Mouse (Mus musculus): Measurements from ENCODE around the gene Dmac2. TPM values are rescaled to one million over a fixed set of nuclear protein-coding genes. Genes with fewer than 3 reads are reported as not detected.

Dmac2 gene
- polyA plus RNA-seq, 1 experiment from 2014 or later = 48.7 TPM

- no peaks in the 10 kb centered on the region for H3K27me3 ChIP-seq (ENCODE audit: control insufficient read depth, insufficient read depth, low read length)
- no peak overlapping the region for H3K27ac ChIP-seq (ENCODE audit: low read depth, low read length)
- no peak for ATAC-seq (ENCODE audit: low read depth)
- H3K4me1 ChIP-seq (ENCODE audit: control insufficient read depth, insufficient read depth, low read length) = no peaks in the 10 kb centered on the region
- no peaks in the 10 kb centered on the region for H3K36me3 ChIP-seq (ENCODE audit: control insufficient read depth, insufficient read depth, low read length)
- no peak overlapping the region for H3K4me3 ChIP-seq (ENCODE audit: low read depth, low read length)
- no peak overlapping the region for H3K9ac ChIP-seq (replicated peaks; ENCODE audit: low read depth, low read length)
- H3K9me3 ChIP-seq (ENCODE audit: control insufficient read depth, low read length) = no peaks in the 10 kb centered on the region
- WGBS = 50% methylated on average over 7 of the region's 7 CpGs
- no peak overlapping the region for H3K4me2 ChIP-seq (ENCODE audit: low read depth, low read length)
Observed at GRCm38 (mm10) chr7:25611501-25611900, 7.7 kb upstream of the Dmac2 start.

GRCm38 (mm10) chr7:25614086-25614485 lies 5.1 kb upstream of the Dmac2 start:
- no peaks in the 10 kb centered on the region for H3K36me3 ChIP-seq (ENCODE audit: control insufficient read depth, insufficient read depth, low read length)
- H3K9me3 ChIP-seq (ENCODE audit: control insufficient read depth, low read length) = no peaks in the 10 kb centered on the region
- no peaks in the 10 kb centered on the region for H3K4me1 ChIP-seq (ENCODE audit: control insufficient read depth, insufficient read depth, low read length)
- no peak overlapping the region for H3K9ac ChIP-seq (replicated peaks; ENCODE audit: low read depth, low read length)
- no peak overlapping the region for H3K4me2 ChIP-seq (ENCODE audit: low read depth, low read length)
- no peak for ATAC-seq (ENCODE audit: low read depth)
- 90% methylated on average over 5 of the region's 5 CpGs for WGBS
- H3K27me3 ChIP-seq (ENCODE audit: control insufficient read depth, insufficient read depth, low read length) = no peaks in the 10 kb centered on the region
- H3K4me3 ChIP-seq (ENCODE audit: low read depth, low read length) = no peak overlapping the region
- H3K27ac ChIP-seq (ENCODE audit: low read depth, low read length) = no peak overlapping the region

- no peak overlapping the region for H3K9ac ChIP-seq (replicated peaks; ENCODE audit: low read depth, low read length)
- H3K27ac ChIP-seq (ENCODE audit: low read depth, low read length) = no peak overlapping the region
- H3K36me3 ChIP-seq (ENCODE audit: control insufficient read depth, insufficient read depth, low read length) = no peaks in the 10 kb centered on the region
- H3K9me3 ChIP-seq (ENCODE audit: control insufficient read depth, low read length) = no peaks in the 10 kb centered on the region
- 77% methylated on average over 21 of the region's 21 CpGs for WGBS
- no peak overlapping the region for H3K4me2 ChIP-seq (ENCODE audit: low read depth, low read length)
- H3K4me1 ChIP-seq (ENCODE audit: control insufficient read depth, insufficient read depth, low read length) = no peaks in the 10 kb centered on the region
- H3K27me3 ChIP-seq (ENCODE audit: control insufficient read depth, insufficient read depth, low read length) = no peaks in the 10 kb centered on the region
- H3K4me3 ChIP-seq (ENCODE audit: low read depth, low read length) = no peak overlapping the region
- ATAC-seq (ENCODE audit: low read depth) = no peak
Observed at GRCm38 (mm10) chr7:25614831-25615705, 4.1 kb upstream of the Dmac2 start.

GRCm38 (mm10) chr7:25615706-25616011 lies 3.6 kb upstream of the Dmac2 start, which contains the start of gene Erich4:
Gene Erich4, minus strand, starts transcription at chr7:25615892.
- no peak for ATAC-seq (ENCODE audit: low read depth)
- Histone ChIP-seq H3K4me2 (ENCODE audit: low read depth, low read length) (no peak within 1 kb of the TSS), H3K27ac (ENCODE audit: low read depth, low read length) (no peak within 1 kb of the TSS), H3K36me3 (ENCODE audit: control insufficient read depth, insufficient read depth, low read length) (no peaks in the 10 kb centered on the region), H3K9ac (replicated peaks; ENCODE audit: low read depth, low read length) (no peak within 1 kb of the TSS), H3K4me1 (ENCODE audit: control insufficient read depth, insufficient read depth, low read length) (no peaks in the 10 kb centered on the region), H3K9me3 (ENCODE audit: control insufficient read depth, low read length) (no peaks in the 10 kb centered on the region), H3K27me3 (ENCODE audit: control insufficient read depth, insufficient read depth, low read length) (no peaks in the 10 kb centered on the region), H3K4me3 (ENCODE audit: low read depth, low read length) (no peak within 1 kb of the TSS)
- 83% methylated on average over 5 of the region's 5 CpGs for WGBS

GRCm38 (mm10) chr7:25617376-25618160 lies 1.6 kb upstream of the Dmac2 start:
- Histone ChIP-seq H3K9me3 (ENCODE audit: control insufficient read depth, low read length) (no peaks in the 10 kb centered on the region), H3K4me1 (ENCODE audit: control insufficient read depth, insufficient read depth, low read length) (no peaks in the 10 kb centered on the region), H3K4me3 (ENCODE audit: low read depth, low read length) (no peak overlapping the region), H3K27ac (ENCODE audit: low read depth, low read length) (no peak overlapping the region), H3K9ac (replicated peaks; ENCODE audit: low read depth, low read length) (no peak overlapping the region), H3K4me2 (ENCODE audit: low read depth, low read length) (no peak overlapping the region), H3K36me3 (ENCODE audit: control insufficient read depth, insufficient read depth, low read length) (no peaks in the 10 kb centered on the region), H3K27me3 (ENCODE audit: control insufficient read depth, insufficient read depth, low read length) (no peaks in the 10 kb centered on the region)
- ATAC-seq (ENCODE audit: low read depth) = no peak
- WGBS = 84% methylated on average over 10 of the region's 10 CpGs

GRCm38 (mm10) chr7:25619722-25619991 lies 443 bp downstream of the Dmac2 start:
- Histone ChIP-seq H3K27ac (ENCODE audit: low read depth, low read length) (no peak overlapping the region), H3K4me3 (ENCODE audit: low read depth, low read length) (peak overlapping the region; percentile 57), H3K9ac (replicated peaks; ENCODE audit: low read depth, low read length) (peak overlapping the region; percentile 43), H3K9me3 (ENCODE audit: control insufficient read depth, low read length) (no peaks in the 10 kb centered on the region), H3K4me2 (ENCODE audit: low read depth, low read length) (peak overlapping the region; percentile 59), H3K4me1 (ENCODE audit: control insufficient read depth, insufficient read depth, low read length) (no peaks in the 10 kb centered on the region), H3K27me3 (ENCODE audit: control insufficient read depth, insufficient read depth, low read length) (no peaks in the 10 kb centered on the region), H3K36me3 (ENCODE audit: control insufficient read depth, insufficient read depth, low read length) (no peaks in the 10 kb centered on the region)
- no peak for ATAC-seq (ENCODE audit: low read depth)
- WGBS = 22% methylated on average over 5 of the region's 5 CpGs

GRCm38 (mm10) chr7:25620101-25620500 lies 887 bp downstream of the Dmac2 start:
- 95% methylated on average over 5 of the region's 5 CpGs for WGBS
- Histone ChIP-seq H3K9me3 (ENCODE audit: control insufficient read depth, low read length) (no peaks in the 10 kb centered on the region), H3K4me2 (ENCODE audit: low read depth, low read length) (peak overlapping the region; percentile 59), H3K4me1 (ENCODE audit: control insufficient read depth, insufficient read depth, low read length) (no peaks in the 10 kb centered on the region), H3K9ac (replicated peaks; ENCODE audit: low read depth, low read length) (no peak overlapping the region), H3K36me3 (ENCODE audit: control insufficient read depth, insufficient read depth, low read length) (no peaks in the 10 kb centered on the region), H3K27me3 (ENCODE audit: control insufficient read depth, insufficient read depth, low read length) (no peaks in the 10 kb centered on the region), H3K4me3 (ENCODE audit: low read depth, low read length) (peak overlapping the region; percentile 57), H3K27ac (ENCODE audit: low read depth, low read length) (no peak overlapping the region)
- no peak for ATAC-seq (ENCODE audit: low read depth)

GRCm38 (mm10) chr7:25620751-25621150 lies 1.5 kb downstream of the Dmac2 start:
- Histone ChIP-seq H3K9ac (replicated peaks; ENCODE audit: low read depth, low read length) (no peak overlapping the region), H3K27ac (ENCODE audit: low read depth, low read length) (no peak overlapping the region), H3K4me2 (ENCODE audit: low read depth, low read length) (no peak overlapping the region), H3K36me3 (ENCODE audit: control insufficient read depth, insufficient read depth, low read length) (no peaks in the 10 kb centered on the region), H3K4me1 (ENCODE audit: control insufficient read depth, insufficient read depth, low read length) (no peaks in the 10 kb centered on the region), H3K27me3 (ENCODE audit: control insufficient read depth, insufficient read depth, low read length) (no peaks in the 10 kb centered on the region), H3K9me3 (ENCODE audit: control insufficient read depth, low read length) (no peaks in the 10 kb centered on the region), H3K4me3 (ENCODE audit: low read depth, low read length) (no peak overlapping the region)
- WGBS = 92% methylated on average over 11 of the region's 11 CpGs
- no peak for ATAC-seq (ENCODE audit: low read depth)

- Histone ChIP-seq H3K4me1 (ENCODE audit: control insufficient read depth, insufficient read depth, low read length) (peaks cover 11% of the 10 kb centered on the region), H3K36me3 (ENCODE audit: control insufficient read depth, insufficient read depth, low read length) (no peaks in the 10 kb centered on the region), H3K9ac (replicated peaks; ENCODE audit: low read depth, low read length) (no peak overlapping the region), H3K4me3 (ENCODE audit: low read depth, low read length) (no peak overlapping the region), H3K9me3 (ENCODE audit: control insufficient read depth, low read length) (no peaks in the 10 kb centered on the region), H3K4me2 (ENCODE audit: low read depth, low read length) (no peak overlapping the region), H3K27me3 (ENCODE audit: control insufficient read depth, insufficient read depth, low read length) (0 out of 2 replicates have a peak, but pooled peaks cover 3% of the 10 kb centered on the region), H3K27ac (ENCODE audit: low read depth, low read length) (no peak overlapping the region)
- ATAC-seq (ENCODE audit: low read depth) = no peak
- 95% methylated on average over 11 of the region's 11 CpGs for WGBS
Observed at GRCm38 (mm10) chr7:25623857-25624370, 4.7 kb downstream of the Dmac2 start.
